Mouse (Mus musculus): Measurements from ENCODE around the gene Ceacam19.
"Not testable (repeated sequence)": the region's sequence is repeated elsewhere in the genome, so short reads cannot be mapped to it uniquely, and the experiment has no call there.

Ceacam19 gene

DNA sequence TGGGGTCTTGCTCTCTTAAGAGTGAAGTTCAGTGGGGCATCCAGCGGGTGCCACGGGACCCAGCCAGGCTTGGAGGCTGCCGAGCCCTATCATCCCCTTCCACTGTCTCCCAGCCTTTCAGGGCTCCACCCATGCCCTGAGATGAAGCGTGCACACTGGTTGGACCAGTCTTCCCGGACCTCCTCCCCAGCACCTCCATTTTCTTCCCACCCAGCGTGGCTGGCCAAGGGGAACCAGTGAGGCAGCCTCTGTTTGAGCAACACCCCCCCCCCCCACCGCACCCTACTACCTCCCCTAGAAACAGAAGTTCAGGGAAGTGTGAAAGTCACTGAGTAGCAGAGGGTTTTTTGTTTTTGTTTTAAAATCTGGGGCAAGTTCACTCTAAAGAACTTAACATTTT is at the start of gene Ceacam19:
TSS of gene Ceacam19 (minus strand) at position 117 of the 400 bp plus-strand sequence.
- DNase-seq, result no peak

DNA sequence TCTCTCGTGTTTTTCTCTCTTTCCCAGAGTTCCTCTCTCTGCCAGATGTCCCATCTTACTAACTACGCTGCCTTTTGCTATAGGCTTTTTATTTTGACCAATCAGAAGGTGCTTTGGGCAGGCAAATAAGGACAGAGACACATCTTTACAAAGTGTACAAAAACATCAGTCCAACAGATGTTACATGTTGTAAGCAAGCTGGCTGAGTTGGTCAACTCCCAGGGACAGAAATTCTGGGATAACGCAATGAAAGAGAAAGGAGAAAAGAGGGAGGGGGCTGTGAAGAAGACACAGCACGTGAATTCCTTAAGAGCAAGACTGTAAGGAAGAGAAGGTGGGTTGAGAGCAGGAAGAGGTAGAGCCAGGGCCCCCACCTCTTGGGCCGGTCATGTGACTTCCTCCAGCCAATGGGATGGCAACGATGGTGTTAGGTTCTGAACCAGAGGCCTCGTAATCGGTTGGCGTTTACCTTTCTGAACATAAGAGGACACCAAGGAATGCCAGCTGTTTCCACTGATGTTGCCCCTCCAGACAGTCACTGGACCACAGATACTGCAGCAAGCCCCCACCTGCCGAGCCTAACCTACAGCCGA is 49.6 kb upstream of the Ceacam19 start:
- DNase-seq, result no peak

GRCm38 (mm10) chr7:19935961-19936360 is 48.2 kb upstream of the Ceacam19 start:
- peak; percentile 95 for DNase-seq

GRCm38 (mm10) chr7:19935171-19935751 is 47.5 kb upstream of the Ceacam19 start:
- DNase-seq, result peak; percentile 98

GRCm38 (mm10) chr7:19932877-19933809 is 45.4 kb upstream of the Ceacam19 start:
- peak; percentile 98 for DNase-seq

GRCm38 (mm10) chr7:19932133-19932876 is 44.5 kb upstream of the Ceacam19 start:
- DNase-seq, result peak; percentile 89

DNA sequence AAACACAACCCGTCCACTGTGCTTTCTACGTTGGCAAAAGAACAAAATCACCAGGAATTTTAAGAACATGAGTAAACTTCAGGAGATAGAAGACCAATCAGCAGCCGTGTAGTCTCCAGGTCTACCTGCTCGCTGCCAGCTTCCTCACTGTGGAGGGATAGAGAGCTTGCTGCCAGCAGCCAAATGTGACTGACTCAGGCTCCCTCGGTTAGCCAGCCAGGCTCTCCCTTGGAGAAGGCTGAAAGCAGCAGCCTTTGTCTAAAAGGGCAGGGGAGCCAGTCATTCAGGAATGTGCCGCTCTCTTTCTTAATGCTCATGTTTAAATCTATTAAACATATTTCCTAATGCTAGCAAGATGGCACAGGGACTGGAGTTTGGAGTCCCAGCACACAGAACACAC is 42.7 kb upstream of the Ceacam19 start:
- DNase-seq, result not testable (repeated sequence)

DNA sequence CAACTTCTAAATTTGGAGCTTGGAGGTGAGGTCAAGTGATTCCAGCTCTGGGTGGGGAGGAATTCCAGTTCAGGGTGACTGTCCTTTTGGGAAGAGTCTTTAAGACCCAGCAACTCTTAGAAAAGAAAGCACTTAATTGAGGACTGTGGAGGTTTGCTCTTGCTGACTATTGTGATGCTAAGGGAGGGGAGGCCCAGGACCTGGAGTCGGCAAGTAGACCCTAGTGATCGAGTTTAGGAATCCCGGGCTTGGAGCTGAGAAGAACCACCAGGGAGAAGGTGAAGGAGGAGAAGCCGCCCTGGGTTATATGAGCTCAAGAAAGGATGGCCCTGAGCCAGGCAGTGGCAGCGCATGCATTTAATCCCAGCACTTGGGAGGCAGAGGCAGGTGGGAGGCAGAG is 40.7 kb upstream of the Ceacam19 start:
- DNase-seq, result no peak

GRCm38 (mm10) chr7:19926849-19927480 is 39.2 kb upstream of the Ceacam19 start:
- DNase-seq, result peak; percentile 95

GRCm38 (mm10) chr7:19925376-19925775 is 37.6 kb upstream of the Ceacam19 start:
- no peak for DNase-seq

GRCm38 (mm10) chr7:19923797-19924196 is 36.0 kb upstream of the Ceacam19 start:
- DNase-seq, result peak; percentile 80

DNA sequence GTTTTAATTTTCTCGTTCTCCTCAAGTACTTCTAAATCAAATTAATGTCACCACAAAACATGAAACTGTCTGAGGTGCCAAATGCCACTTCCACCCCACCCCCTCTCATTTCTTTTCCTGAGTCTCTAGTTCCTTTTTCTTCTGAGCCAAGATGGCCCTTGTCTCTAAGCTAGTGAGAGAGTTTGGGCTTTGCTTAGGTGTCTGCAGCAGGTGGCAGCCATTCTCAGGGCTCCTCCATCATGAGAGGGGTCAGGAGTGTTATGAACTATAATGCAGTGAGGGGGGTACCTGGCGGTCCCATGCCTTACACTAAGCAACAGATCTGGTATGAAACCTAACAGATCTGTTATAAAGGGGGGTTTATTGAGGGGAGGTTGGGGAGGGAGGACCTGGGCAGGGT is 35.6 kb upstream of the Ceacam19 start:
- DNase-seq, result peak; percentile 70

GRCm38 (mm10) chr7:19920506-19921261 is 32.9 kb upstream of the Ceacam19 start, which contains the start of gene Pvr:
Gene Pvr (minus strand): TSS chr7:19921160.
- DNase-seq, result peak; percentile 99

- DNase-seq, result peak; percentile 92
Measured at GRCm38 (mm10) chr7:19920166-19920505, 32.4 kb upstream of the Ceacam19 start.

GRCm38 (mm10) chr7:19914558-19914957 is 26.8 kb upstream of the Ceacam19 start:
- peak; percentile 87 for DNase-seq

- peak; percentile 80 for DNase-seq
Measured at GRCm38 (mm10) chr7:19911695-19912524, 24.1 kb upstream of the Ceacam19 start.

DNA sequence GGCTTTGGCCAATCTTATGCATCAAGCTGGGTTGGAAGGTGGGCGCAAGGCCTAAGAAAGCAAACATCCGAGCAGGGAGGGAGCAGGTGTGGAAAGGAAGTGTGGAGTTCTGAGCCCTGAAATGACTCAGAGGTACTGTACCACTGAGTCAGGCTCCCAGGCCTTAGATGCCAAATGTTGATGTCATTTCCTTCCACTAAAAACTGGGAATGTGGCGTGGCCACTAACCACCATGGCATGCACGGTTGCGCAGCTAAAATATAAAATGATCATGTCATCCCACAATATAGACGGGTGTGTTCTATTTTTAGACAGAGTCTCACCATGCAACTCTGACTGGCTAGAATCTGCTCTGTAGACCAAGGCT is 23.5 kb upstream of the Ceacam19 start:
- peak; percentile 88 for DNase-seq

DNA sequence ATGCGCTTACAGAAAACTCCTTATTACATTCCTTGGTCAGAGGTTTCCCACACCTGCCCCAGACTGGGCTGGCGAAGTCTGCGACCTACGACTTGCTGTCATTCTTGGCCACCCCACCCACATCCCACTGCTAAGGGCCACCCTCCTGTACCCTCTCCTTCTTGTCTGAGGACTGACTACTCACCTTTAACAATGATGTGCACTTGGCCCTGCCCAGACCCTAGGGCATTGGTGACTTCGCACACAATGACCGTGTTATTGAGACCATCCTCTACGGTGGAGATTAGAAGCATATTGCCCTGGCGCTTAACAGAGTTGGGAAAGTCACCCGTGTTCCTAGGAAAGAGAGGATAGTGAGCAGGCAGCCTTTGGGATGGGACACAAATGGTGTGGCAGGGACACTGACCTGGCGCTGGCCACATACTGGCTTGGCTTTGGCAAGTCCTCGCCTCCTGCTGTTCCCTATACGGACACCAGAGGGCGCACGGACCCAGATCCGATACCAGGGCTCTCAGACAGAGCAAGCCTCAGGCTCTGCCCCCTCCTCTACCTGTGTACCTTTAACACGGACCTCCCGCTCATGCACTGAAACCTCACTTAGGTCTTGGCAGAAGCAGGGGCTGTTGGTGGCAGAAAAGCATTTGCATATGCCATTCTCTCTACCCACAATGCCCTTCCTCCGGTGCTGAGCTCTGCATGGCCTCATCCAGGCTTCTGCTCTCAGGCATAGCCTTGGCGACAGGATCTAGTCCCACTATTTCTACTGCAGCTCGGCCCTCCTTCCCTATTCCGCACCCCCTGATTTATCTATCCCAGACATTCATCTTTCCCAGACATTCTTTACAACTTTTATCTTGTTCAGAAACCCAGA is 22.9 kb upstream of the Ceacam19 start:
- DNase-seq, result peak; percentile 97

- peak; percentile 82 for DNase-seq
Measured at GRCm38 (mm10) chr7:19889881-19890280, 2.1 kb upstream of the Ceacam19 start.

GRCm38 (mm10) chr7:19880754-19881153 is 7.0 kb downstream of the Ceacam19 start:
- DNase-seq, result peak; percentile 36
